Mouse (Mus musculus) liver, postnatal 0 days (tissue): ENCODE results near the gene Sobp. TPM values are rescaled to one million over a fixed set of nuclear protein-coding genes. Genes with fewer than 3 reads are reported as not detected.

Source experiments
- ATAC-seq: fragments of 200-750 bp; cut with Nextera tagmentation; 2 replicates; pipeline ENCODE4 v1.8.0; 2017; ENCODE audit warnings: mild to moderate bottlenecking, moderate library complexity
- DNase-seq: peaks from one replicate; pipeline ENCODE4 v3.0.0-alpha.2; 2016
- H3K27ac ChIP-seq: fragments of 300-500 bp; sonication (generic); 2 replicates; pipeline ENCODE4 v1.5.1; 2014; ENCODE audit warnings: antibody characterized with exemption, moderate library complexity, mild to moderate bottlenecking, low read depth
- H3K27me3 ChIP-seq: fragments of 300-500 bp; sonication (generic); 2 replicates; pipeline ENCODE4 v1.6.1; 2014; ENCODE audit warnings: low read length, control low read depth, mixed read lengths; ENCODE audit not compliant: insufficient read depth
- H3K36me3 ChIP-seq: fragments of 300-500 bp; sonication (generic); replicated peaks from 2 replicates; pipeline ENCODE4 v1.6.1; 2014; ENCODE audit warnings: mild to moderate bottlenecking, control low read depth, low read length, moderate library complexity, mixed read lengths; ENCODE audit not compliant: insufficient read depth
- H3K4me1 ChIP-seq: fragments of 300-500 bp; sonication (generic); 2 replicates; pipeline ENCODE4 v1.6.1; 2014; ENCODE audit warnings: antibody characterized with exemption, mild to moderate bottlenecking, control low read depth; ENCODE audit not compliant: insufficient read depth
- H3K4me2 ChIP-seq: fragments of 300-500 bp; sonication (generic); 2 replicates; pipeline ENCODE4 v1.6.1; 2014; ENCODE audit warnings: low read depth, mild to moderate bottlenecking, low read length, moderate library complexity, mixed read lengths
- H3K4me3 ChIP-seq: fragments of 300-500 bp; sonication (generic); 2 replicates; pipeline ENCODE4 v1.5.1; 2014; ENCODE audit warnings: low read depth, low read length
- H3K9ac ChIP-seq: fragments of 300-500 bp; sonication (generic); replicated peaks from 2 replicates; pipeline ENCODE4 v1.6.1; 2014; ENCODE audit warnings: mild to moderate bottlenecking, moderate library complexity
- H3K9me3 ChIP-seq: fragments of 300-500 bp; sonication (generic); 2 replicates; pipeline ENCODE4 v1.6.1; 2016; ENCODE audit warnings: mild to moderate bottlenecking, control low read depth, low read length, mixed read lengths
- CTCF ChIP-seq: sonication (generic); IDR thresholded peaks from 2 replicates; pipeline ENCODE4 v1.5.1; 2016; ENCODE audit warnings: antibody characterized with exemption, low read depth
- EP300 ChIP-seq: IDR thresholded peaks from 2 replicates; pipeline ENCODE4 v1.6.1; 2016; ENCODE audit warnings: antibody characterized with exemption, low read depth, mild to moderate bottlenecking
- WGBS: fragments of 180-500 bp; shearing (Covaris S2); extraction: QIAGEN DNeasy Blood & Tissue Kit; methylation state at CpG from one replicate; pipeline ENCODE4 v1.1.7; 2014; ENCODE audit not compliant: insufficient replicate concordance; 5-methylcytosine and 5-hydroxymethylcytosine counted together
- polyA plus RNA-seq: library from polyadenylated mRNA; unstranded; fragments of >200 nt; fragmentation: Nextera tagmentation; extraction: Ambion mirVana; gene quantifications from 2 replicates; pipeline ENCODE4 v1.2.1, GENCODE M21; 2015

Gene Sobp
- polyA plus RNA-seq, 1 experiment from 2014 or later = 0.02 TPM

DNA sequence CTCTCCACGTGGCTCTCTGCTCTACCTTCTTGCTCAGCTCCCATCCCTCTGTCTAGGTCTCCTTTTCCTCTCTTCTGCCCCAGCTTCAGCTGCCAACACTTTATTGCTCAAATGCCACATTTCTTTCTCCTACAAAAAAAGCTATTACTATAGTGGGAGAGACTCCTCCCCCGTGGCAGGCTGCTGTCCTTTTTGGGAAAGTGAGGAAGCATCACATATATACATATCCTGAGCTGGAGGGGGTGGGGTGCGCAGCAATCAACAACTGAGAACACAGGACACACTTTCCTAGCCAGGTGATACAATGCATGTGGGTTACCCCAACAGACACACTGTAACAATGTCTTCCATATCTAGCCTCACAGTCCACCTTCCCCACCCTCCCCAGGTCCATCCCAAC is 196.0 kb downstream of the Sobp start:
- Histone ChIP-seq H3K27ac (no peak overlapping the region), H3K4me3 (no peak overlapping the region), H3K4me2 (no peak overlapping the region), H3K4me1 (no peaks in the 10 kb centered on the region), H3K36me3 (no peaks in the 10 kb centered on the region), H3K9me3 (no peaks in the 10 kb centered on the region), H3K9ac (no peak overlapping the region), H3K27me3 (peaks cover under 1% of the 10 kb centered on the region; the same call in 1 of the 2 replicates)
- DNase-seq = no peak
- ATAC-seq = no peak
- WGBS = 62% methylated on average over 3 of the region's 3 CpGs
- TF ChIP-seq EP300 = no peak
- no peak for TF ChIP-seq CTCF

DNA sequence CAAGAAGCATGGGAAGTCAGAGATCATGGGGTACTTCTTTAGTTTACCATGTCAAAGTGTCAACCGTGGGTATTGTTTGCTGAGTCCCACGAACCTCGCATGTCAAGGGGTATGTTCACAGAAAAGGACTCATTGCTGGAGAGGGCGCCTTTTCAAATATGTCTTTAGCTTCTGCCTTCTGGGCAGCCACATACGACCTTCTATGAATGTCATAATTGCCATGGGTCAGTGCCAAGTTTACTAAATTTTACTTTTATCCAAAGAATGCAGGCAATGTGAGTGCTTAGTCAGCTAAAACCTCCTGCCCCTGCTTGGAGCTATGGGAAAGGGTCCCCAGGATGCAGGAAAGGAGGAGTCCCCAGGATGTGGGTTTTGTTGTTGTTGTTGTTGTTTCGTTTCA is 197.8 kb downstream of the Sobp start:
- DNase-seq = no peak
- Histone ChIP-seq H3K27ac (no peak overlapping the region), H3K4me1 (no peaks in the 10 kb centered on the region), H3K4me3 (no peak overlapping the region), H3K36me3 (no peaks in the 10 kb centered on the region), H3K4me2 (no peak overlapping the region), H3K27me3 (peaks cover 3% of the 10 kb centered on the region; the same call in 1 of the 2 replicates), H3K9ac (no peak overlapping the region), H3K9me3 (no peaks in the 10 kb centered on the region)
- WGBS = 69% methylated on average over 6 of the region's 6 CpGs
- TF ChIP-seq CTCF (no peak), EP300 (no peak)
- no peak for ATAC-seq

DNA sequence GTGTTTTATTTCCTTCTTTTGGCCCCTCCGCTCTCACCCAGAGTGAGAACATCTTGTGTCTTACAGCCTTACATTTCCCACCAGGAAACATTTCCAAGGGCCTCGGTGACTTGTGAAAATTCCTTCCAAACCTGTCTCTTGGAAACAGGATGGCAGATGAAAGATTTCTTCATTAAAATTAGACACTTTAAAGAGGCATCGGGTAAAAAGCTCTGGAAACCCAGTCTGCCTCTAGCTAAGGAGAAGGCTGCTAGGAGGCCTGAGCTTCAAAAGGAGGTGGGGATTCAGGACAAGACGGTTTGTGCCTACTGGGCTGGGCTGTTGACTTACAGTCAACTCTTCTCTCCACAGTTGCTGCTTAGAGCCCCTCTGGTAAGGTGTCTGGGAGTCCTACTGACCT is 200.8 kb downstream of the Sobp start:
- H3K27ac ChIP-seq = no peak overlapping the region
- no peaks in the 10 kb centered on the region for H3K4me1 ChIP-seq
- H3K9me3 ChIP-seq = no peaks in the 10 kb centered on the region
- no peak for ATAC-seq
- no peak overlapping the region for H3K9ac ChIP-seq
- H3K36me3 ChIP-seq = no peaks in the 10 kb centered on the region
- no peak for DNase-seq
- no peak overlapping the region for H3K4me2 ChIP-seq
- H3K4me3 ChIP-seq = no peak overlapping the region
- peaks cover 3% of the 10 kb centered on the region; the same call in 1 of the 2 replicates for H3K27me3 ChIP-seq
- 62% methylated on average over 4 of the region's 4 CpGs for WGBS
- TF ChIP-seq CTCF (no peak), EP300 (no peak)

DNA sequence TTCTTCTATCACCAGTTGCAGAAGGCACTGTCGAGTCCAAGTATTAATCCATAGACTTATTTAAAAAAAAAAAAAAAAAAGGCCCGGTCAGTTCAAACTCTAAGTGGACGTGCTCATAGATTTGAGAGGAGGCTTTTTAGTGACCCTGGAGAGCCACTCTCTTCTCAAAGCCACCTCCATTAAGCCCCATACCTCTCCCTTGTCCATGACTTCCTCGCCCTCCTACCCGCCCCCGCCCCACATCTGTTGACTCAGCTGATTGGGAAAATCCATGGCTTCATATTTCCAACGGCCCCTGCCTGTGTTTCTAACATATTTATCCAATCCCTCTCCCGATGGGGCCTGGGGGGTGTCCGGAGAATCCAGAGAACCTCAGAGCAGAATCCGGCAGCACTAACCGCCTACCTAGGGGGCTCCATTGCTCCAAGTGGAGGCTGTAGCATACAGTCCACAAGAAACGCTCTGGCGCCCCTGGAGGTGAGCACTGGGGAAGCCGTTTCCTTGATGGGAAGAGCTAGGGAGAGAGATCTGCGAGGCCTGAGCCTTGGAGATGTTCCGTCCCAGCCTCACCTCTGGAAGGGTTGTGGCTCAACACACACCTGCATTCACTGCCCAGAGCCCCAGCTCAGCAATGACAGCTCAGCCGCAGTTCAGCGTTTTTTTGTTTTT is 201.7 kb downstream of the Sobp start:
- WGBS = 27% methylated on average over 18 of the region's 18 CpGs
- Histone ChIP-seq H3K4me3 (0 out of 2 replicates have a peak overlapping the region, but pooled peaks have one; percentile 11), H3K9me3 (no peaks in the 10 kb centered on the region), H3K36me3 (no peaks in the 10 kb centered on the region), H3K9ac (no peak overlapping the region), H3K27me3 (peaks cover 3% of the 10 kb centered on the region; the same call in 1 of the 2 replicates), H3K27ac (no peak overlapping the region), H3K4me2 (peak overlapping the region; percentile 58), H3K4me1 (no peaks in the 10 kb centered on the region)
- TF ChIP-seq CTCF (peak; percentile 72), EP300 (no peak)
- DNase-seq (peak; percentile 75), ATAC-seq (0 out of 2 replicates have a peak, but pooled peaks have one; percentile 40)

DNA sequence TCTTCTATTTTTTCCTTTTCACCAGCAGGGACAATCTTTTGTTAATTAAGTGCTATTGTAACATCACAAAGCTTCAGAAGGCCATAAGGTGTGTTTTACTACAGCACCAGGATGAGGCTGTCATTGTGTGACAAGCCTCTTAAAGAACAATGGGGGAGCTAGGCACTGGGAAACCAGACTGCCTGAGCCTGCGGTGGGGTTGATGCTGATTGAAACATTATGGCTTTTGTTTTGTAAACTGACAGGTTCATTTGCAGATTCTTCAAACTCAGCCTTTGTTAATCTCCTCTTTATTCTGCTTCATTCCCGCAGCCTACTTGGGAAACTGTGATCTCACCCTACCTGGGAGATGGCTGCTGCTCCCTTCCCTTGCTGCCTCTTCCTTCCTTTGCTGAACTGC is 206.0 kb downstream of the Sobp start:
- Histone ChIP-seq H3K4me2 (no peak overlapping the region), H3K4me3 (no peak overlapping the region), H3K27ac (no peak overlapping the region), H3K9me3 (no peaks in the 10 kb centered on the region), H3K9ac (no peak overlapping the region), H3K27me3 (peaks cover 2% of the 10 kb centered on the region; the same call in 1 of the 2 replicates), H3K36me3 (no peaks in the 10 kb centered on the region), H3K4me1 (no peaks in the 10 kb centered on the region)
- DNase-seq = no peak
- TF ChIP-seq EP300 = no peak
- TF ChIP-seq CTCF = no peak
- ATAC-seq = no peak
- WGBS = 29% methylated on average over 2 of the region's 2 CpGs

DNA sequence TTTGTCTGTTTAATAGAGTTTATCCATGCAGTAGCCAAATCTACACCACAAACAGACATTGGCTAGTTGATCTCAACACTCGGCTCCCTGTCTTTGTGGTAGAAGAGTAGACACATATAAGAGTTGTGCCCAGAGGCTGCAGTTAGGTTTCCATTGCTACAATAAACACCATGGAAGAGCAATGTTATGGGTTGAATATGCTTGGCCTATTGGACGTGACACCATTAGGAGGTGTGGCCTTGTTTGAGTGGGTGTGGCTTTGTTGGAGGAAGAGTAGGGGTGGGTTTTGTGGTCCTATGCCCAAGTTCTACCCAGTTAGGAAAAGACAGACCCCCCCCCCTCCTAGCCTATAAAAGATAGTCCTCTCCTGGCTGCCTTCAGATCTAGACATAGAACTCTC is 211.3 kb downstream of the Sobp start:
- 70% methylated on average over 2 of the region's 2 CpGs for WGBS
- peak overlapping the region; percentile 51; the same call in 1 of the 2 replicates for H3K4me2 ChIP-seq

More for the DNA sequence above, 211.3 kb downstream of the Sobp start:
- no peak for TF ChIP-seq EP300
- no peak for TF ChIP-seq CTCF
- DNase-seq (no peak), ATAC-seq (no peak)
- no peaks in the 10 kb centered on the region for H3K9me3 ChIP-seq
- H3K4me3 ChIP-seq = no peak overlapping the region
- H3K27me3 ChIP-seq = no peaks in the 10 kb centered on the region
- H3K27ac ChIP-seq = no peak overlapping the region
- H3K4me1 ChIP-seq = peaks cover 13% of the 10 kb centered on the region
- no peak overlapping the region for H3K9ac ChIP-seq
- no peaks in the 10 kb centered on the region for H3K36me3 ChIP-seq
